Mouse (Mus musculus): ENCODE measurements at regions not wholly inside any gene's neighbourhood (a gene's known extent, or its start where the extent isn't known, plus 50 kb on each side); places are given as distances from the start of the nearest gene placed in this dataset.
"Not testable (repeated sequence)": the region's sequence is repeated elsewhere in the genome, so short reads cannot be mapped to it uniquely, and the experiment has no call there.

DNA sequence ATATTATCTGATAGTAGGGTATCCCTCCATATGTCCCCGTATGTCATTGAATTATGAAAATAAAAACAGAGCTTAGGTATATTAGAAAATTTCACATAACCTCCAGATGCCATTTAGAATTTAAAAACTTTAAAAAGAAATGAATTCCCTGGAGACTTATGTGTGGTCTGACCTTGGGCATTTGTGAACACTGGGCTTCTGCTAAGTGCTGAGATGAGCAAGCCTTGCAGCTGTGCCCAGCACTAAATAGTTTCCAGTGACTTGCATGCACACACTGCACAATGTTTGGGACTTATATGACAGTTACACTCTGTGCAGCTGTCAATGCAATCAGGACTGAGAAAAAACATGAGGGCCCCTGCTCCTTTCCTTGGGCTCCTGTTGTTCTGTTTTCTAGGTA is 628.5 kb upstream of the Tacstd2 start:
- not testable (repeated sequence) for TF ChIP-seq CTCF, EP300 (IDR thresholded peaks at IDR 0.05)

Data from lung, postnatal 0 days (tissue).